Mouse (Mus musculus): ENCODE data around the gene Frmd4a. TPM values are rescaled to one million over a fixed set of nuclear protein-coding genes. Genes with fewer than 3 reads are reported as not detected.

Frmd4a gene
- polyA plus RNA-seq, 1 experiment from 2014 or later: 6.6 TPM

GRCm38 (mm10) chr2:4578291-4578690 is 560.8 kb downstream of the Frmd4a start:
- WGBS (ENCODE audit: insufficient replicate concordance): 73% methylated on average over 5 of the region's 5 CpGs
- no peak overlapping the region for H3K4me3 ChIP-seq (ENCODE audit: low read depth, low read length)
- no peaks in the 10 kb centered on the region for H3K27me3 ChIP-seq (ENCODE audit: insufficient read depth, low read length)
- no peak overlapping the region for H3K4me2 ChIP-seq (ENCODE audit: low read depth, low read length)
- no peaks in the 10 kb centered on the region for H3K9me3 ChIP-seq (ENCODE audit: low read length)
- TF ChIP-seq EP300 (IDR thresholded peaks at IDR 0.05; ENCODE audit: low read depth): no peak
- no peak for TF ChIP-seq CTCF (IDR thresholded peaks at IDR 0.05; ENCODE audit: low read depth)
- H3K4me1 ChIP-seq (ENCODE audit: insufficient read depth): peaks cover 13% of the 10 kb centered on the region
- no peak overlapping the region for H3K27ac ChIP-seq (ENCODE audit: low read depth)
- ATAC-seq (no peak), DNase-seq (no peak)
- no peak overlapping the region for H3K9ac ChIP-seq (replicated peaks)
- H3K36me3 ChIP-seq (replicated peaks; ENCODE audit: insufficient read depth, low read length): peaks cover 85% of the 10 kb centered on the region

GRCm38 (mm10) chr2:4579357-4580068 is 562.0 kb downstream of the Frmd4a start:
- Histone ChIP-seq H3K4me1 (ENCODE audit: insufficient read depth) (0 out of 2 replicates have a peak, but pooled peaks cover 2% of the 10 kb centered on the region), H3K9me3 (ENCODE audit: low read length) (no peaks in the 10 kb centered on the region), H3K27me3 (ENCODE audit: insufficient read depth, low read length) (no peaks in the 10 kb centered on the region), H3K4me3 (ENCODE audit: low read depth, low read length) (no peak overlapping the region), H3K4me2 (ENCODE audit: low read depth, low read length) (no peak overlapping the region), H3K36me3 (replicated peaks; ENCODE audit: insufficient read depth, low read length) (peaks cover 77% of the 10 kb centered on the region), H3K27ac (ENCODE audit: low read depth) (peak overlapping the region; percentile 36; the same call in 1 of the 2 replicates), H3K9ac (replicated peaks) (no peak overlapping the region)
- ATAC-seq (no peak), DNase-seq (no peak)
- WGBS (ENCODE audit: insufficient replicate concordance): 77% methylated on average over 8 of the region's 8 CpGs
- TF ChIP-seq EP300 (IDR thresholded peaks at IDR 0.05; ENCODE audit: low read depth) (no peak), CTCF (IDR thresholded peaks at IDR 0.05; ENCODE audit: low read depth) (no peak)

- H3K4me3 ChIP-seq (ENCODE audit: low read depth, low read length): no peak overlapping the region
- H3K27ac ChIP-seq (ENCODE audit: low read depth): no peak overlapping the region
- H3K4me1 ChIP-seq (ENCODE audit: insufficient read depth): 0 out of 2 replicates have a peak, but pooled peaks cover 2% of the 10 kb centered on the region
- H3K9ac ChIP-seq (replicated peaks): no peak overlapping the region
- no peaks in the 10 kb centered on the region for H3K27me3 ChIP-seq (ENCODE audit: insufficient read depth, low read length)
- TF ChIP-seq CTCF (IDR thresholded peaks at IDR 0.05; ENCODE audit: low read depth): no peak
- WGBS (ENCODE audit: insufficient replicate concordance): 65% methylated on average over 6 of the region's 6 CpGs
- no peaks in the 10 kb centered on the region for H3K9me3 ChIP-seq (ENCODE audit: low read length)
- ATAC-seq (no peak), DNase-seq (no peak)
- H3K36me3 ChIP-seq (replicated peaks; ENCODE audit: insufficient read depth, low read length): peaks cover 71% of the 10 kb centered on the region
- no peak overlapping the region for H3K4me2 ChIP-seq (ENCODE audit: low read depth, low read length)
Measured at GRCm38 (mm10) chr2:4580666-4581065, 563.1 kb downstream of the Frmd4a start.

- no peak for TF ChIP-seq CTCF (IDR thresholded peaks at IDR 0.05; ENCODE audit: low read depth)
- no peak for TF ChIP-seq EP300 (IDR thresholded peaks at IDR 0.05; ENCODE audit: low read depth)
- no peaks in the 10 kb centered on the region for H3K27me3 ChIP-seq (ENCODE audit: insufficient read depth, low read length)
- no peak overlapping the region for H3K9ac ChIP-seq (replicated peaks)
- WGBS (ENCODE audit: insufficient replicate concordance): 80% methylated on average over 2 of the region's 2 CpGs
- H3K9me3 ChIP-seq (ENCODE audit: low read length): no peaks in the 10 kb centered on the region
- H3K4me1 ChIP-seq (ENCODE audit: insufficient read depth): 0 out of 2 replicates have a peak, but pooled peaks cover 2% of the 10 kb centered on the region
- no peak for DNase-seq
- H3K4me3 ChIP-seq (ENCODE audit: low read depth, low read length): no peak overlapping the region
- ATAC-seq: no peak
- peaks cover 73% of the 10 kb centered on the region for H3K36me3 ChIP-seq (replicated peaks; ENCODE audit: insufficient read depth, low read length)
- H3K4me2 ChIP-seq (ENCODE audit: low read depth, low read length): no peak overlapping the region
- no peak overlapping the region for H3K27ac ChIP-seq (ENCODE audit: low read depth)
Measured at GRCm38 (mm10) chr2:4582930-4583329, 565.4 kb downstream of the Frmd4a start.

GRCm38 (mm10) chr2:4584252-4584651 is 566.7 kb downstream of the Frmd4a start:
- no peaks in the 10 kb centered on the region for H3K9me3 ChIP-seq (ENCODE audit: low read length)
- H3K4me1 ChIP-seq (ENCODE audit: insufficient read depth): no peaks in the 10 kb centered on the region
- H3K9ac ChIP-seq (replicated peaks): no peak overlapping the region
- no peak overlapping the region for H3K4me2 ChIP-seq (ENCODE audit: low read depth, low read length)
- 85% methylated on average over 5 of the region's 5 CpGs for WGBS (ENCODE audit: insufficient replicate concordance)
- DNase-seq (no peak), ATAC-seq (no peak)
- peaks cover 74% of the 10 kb centered on the region for H3K36me3 ChIP-seq (replicated peaks; ENCODE audit: insufficient read depth, low read length)
- H3K4me3 ChIP-seq (ENCODE audit: low read depth, low read length): no peak overlapping the region
- H3K27me3 ChIP-seq (ENCODE audit: insufficient read depth, low read length): no peaks in the 10 kb centered on the region
- TF ChIP-seq EP300 (IDR thresholded peaks at IDR 0.05; ENCODE audit: low read depth) (no peak), CTCF (IDR thresholded peaks at IDR 0.05; ENCODE audit: low read depth) (no peak)
- H3K27ac ChIP-seq (ENCODE audit: low read depth): no peak overlapping the region

DNA sequence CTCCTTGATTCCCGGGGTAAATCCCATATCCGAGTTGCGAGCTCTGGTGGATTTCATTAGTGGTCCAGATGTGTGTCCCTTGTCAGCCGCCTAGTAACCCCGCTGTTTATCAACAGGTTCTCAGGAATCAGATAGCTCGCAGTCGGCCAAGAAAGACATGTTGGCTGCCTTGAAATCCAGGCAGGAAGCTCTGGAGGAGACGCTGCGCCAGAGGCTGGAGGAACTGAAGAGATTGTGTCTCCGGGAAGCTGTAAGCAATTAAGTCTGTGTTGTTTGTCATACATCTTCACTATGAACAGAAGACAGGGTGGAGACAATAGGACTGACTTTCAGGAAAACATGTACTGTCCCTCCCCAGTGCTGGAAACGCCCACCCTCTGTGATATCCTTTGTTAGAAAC is 568.7 kb downstream of the Frmd4a start:
- H3K36me3 ChIP-seq (replicated peaks; ENCODE audit: insufficient read depth, low read length): peaks cover 72% of the 10 kb centered on the region
- H3K27me3 ChIP-seq (ENCODE audit: insufficient read depth, low read length): no peaks in the 10 kb centered on the region
- H3K4me2 ChIP-seq (ENCODE audit: low read depth, low read length): no peak overlapping the region
- WGBS (ENCODE audit: insufficient replicate concordance): 74% methylated on average over 11 of the region's 11 CpGs
- no peak for TF ChIP-seq EP300 (IDR thresholded peaks at IDR 0.05; ENCODE audit: low read depth)
- no peak for TF ChIP-seq CTCF (IDR thresholded peaks at IDR 0.05; ENCODE audit: low read depth)
- no peak overlapping the region for H3K9ac ChIP-seq (replicated peaks)
- no peak overlapping the region for H3K27ac ChIP-seq (ENCODE audit: low read depth)
- H3K4me3 ChIP-seq (ENCODE audit: low read depth, low read length): no peak overlapping the region
- ATAC-seq: peak; percentile 33; the same call in 1 of the 2 replicates
- H3K4me1 ChIP-seq (ENCODE audit: insufficient read depth): no peaks in the 10 kb centered on the region
- H3K9me3 ChIP-seq (ENCODE audit: low read length): no peaks in the 10 kb centered on the region
- DNase-seq: no peak

Data from liver, postnatal 0 days (tissue).